Mouse (Mus musculus): ENCODE data around the gene Smc2.

- TF ChIP-seq CTCF (IDR thresholded peaks at IDR 0.05; ENCODE audit: borderline replicate concordance, extremely low read depth, insufficient read depth, insufficient read length) (no peak), POLR2A (IDR thresholded peaks at IDR 0.05; ENCODE audit: borderline replicate concordance, extremely low read depth, insufficient read depth, insufficient read length, poor library complexity, severe bottlenecking) (no peak)
Observed at GRCm38 (mm10) chr4:52473431-52473830, 34.4 kb downstream of the Smc2 start.

Data from brain, embryonic 14.5 days (tissue).